Mouse (Mus musculus): Measurements from ENCODE around the gene Olfr110.
"Not testable (repeated sequence)": the region's sequence is repeated elsewhere in the genome, so short reads cannot be mapped to it uniquely, and the experiment has no call there.

- not testable (repeated sequence) for TF ChIP-seq POLR2A (IDR thresholded peaks at IDR 0.05; ENCODE audit: low read depth, low read length); CTCF (IDR thresholded peaks at IDR 0.05; ENCODE audit: extremely low read depth, insufficient read length, insufficient replicate concordance, low read depth, low read length)
These were observed 33.2 kb downstream of the Olfr110 start for GRCm38 (mm10) chr17:37525427-37525826.

All from small intestine, adult 2 months (tissue).